Mouse (Mus musculus): ENCODE measurements at regions not wholly inside any gene's neighbourhood (a gene's known extent, or its start where the extent isn't known, plus 50 kb on each side); places are given as distances from the start of the nearest gene placed in this dataset.

GRCm38 (mm10) chr8:7721880-7722279 is 939.2 kb downstream of the Efnb2 start:
- TF ChIP-seq CTCF (IDR thresholded peaks at IDR 0.05; ENCODE audit: borderline replicate concordance, extremely low read depth, insufficient read depth, insufficient read length): no peak
- TF ChIP-seq POLR2A (IDR thresholded peaks at IDR 0.05; ENCODE audit: borderline replicate concordance, extremely low read depth, insufficient read depth, insufficient read length, poor library complexity, severe bottlenecking): no peak
